Mouse (Mus musculus): ENCODE data around the gene Elane.
"Not testable (repeated sequence)": the region's sequence is repeated elsewhere in the genome, so short reads cannot be mapped to it uniquely, and the experiment has no call there.

Gene Elane

DNA sequence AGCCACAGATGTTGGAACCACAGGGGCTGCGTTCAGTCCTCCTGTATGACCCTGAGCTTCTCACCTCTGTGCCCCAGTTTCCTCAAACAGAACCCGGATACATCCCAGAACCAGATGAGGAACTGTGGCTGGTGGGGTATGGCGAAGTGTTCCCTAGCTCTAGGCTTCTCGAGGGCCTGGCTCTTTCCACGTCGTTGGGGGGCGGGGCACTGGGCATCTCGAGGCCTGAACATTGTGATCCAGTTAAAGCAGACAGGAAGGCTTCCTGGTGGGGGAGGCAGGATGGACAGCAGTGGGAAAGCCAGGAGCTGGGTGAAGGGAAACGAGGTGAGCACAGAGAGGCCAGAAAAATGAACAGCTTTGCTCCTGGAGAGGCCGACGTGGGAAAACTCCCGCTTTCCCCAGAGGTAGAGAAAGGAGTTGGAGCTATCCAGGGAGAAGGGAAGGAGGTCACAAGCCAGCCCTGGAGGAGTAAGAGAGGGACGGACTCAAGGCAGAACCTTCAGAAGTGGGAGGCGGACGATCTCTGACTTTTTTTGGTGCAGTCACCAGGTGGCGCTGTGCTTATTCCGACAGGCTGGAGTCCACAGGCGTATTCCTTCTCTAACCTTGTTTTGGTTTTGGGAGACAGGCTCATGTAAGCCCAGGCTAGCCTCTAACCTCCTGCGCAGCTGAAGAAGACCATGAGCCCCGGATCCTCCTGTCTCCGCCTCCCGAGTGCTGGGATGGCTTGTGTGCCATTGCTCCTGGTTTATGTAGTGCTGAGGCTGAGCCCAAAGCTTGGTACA lies 2.6 kb upstream of the Elane start:
- peak; percentile 85 for DNase-seq

DNA sequence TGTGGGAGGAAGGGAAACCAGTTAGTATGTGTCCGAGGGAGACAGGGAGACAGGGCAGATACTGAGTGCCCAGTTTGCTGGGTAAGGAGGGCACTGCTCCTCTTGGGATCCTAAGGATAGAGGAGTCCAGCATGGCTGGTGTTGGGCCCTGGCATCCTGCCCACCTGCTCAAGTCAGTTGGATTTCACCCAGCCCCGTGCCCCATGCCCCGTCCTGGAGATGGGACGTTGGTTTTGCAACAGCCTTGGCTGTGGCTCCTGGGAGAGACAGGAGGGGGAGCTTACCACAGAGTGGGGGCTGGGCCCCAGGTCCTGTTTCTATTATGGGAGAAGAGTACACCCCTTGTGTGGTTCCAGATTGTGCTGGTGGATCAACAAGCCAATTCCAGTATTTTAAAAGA lies 1.6 kb upstream of the Elane start:
- DNase-seq: no peak

DNA sequence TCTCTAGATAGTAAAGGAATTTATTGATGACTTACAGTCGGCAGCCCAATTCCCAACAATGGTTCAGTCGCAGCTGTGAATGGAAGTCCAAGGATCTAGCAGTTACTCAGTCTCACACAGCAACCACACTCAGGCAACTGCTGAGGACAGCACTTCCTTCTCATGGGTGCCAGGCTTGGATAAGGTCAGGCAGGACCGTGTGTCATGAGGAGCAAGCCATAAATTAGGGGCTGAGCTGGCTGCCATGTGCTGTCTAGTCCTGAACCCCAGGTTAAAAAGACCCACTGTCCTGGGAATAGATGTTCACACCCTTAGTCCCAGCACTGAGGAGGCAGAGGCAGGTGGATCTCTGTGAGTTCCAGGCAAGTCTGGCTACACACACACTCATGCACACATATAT lies 1.1 kb upstream of the Elane start:
- not testable (repeated sequence) for DNase-seq

DNA sequence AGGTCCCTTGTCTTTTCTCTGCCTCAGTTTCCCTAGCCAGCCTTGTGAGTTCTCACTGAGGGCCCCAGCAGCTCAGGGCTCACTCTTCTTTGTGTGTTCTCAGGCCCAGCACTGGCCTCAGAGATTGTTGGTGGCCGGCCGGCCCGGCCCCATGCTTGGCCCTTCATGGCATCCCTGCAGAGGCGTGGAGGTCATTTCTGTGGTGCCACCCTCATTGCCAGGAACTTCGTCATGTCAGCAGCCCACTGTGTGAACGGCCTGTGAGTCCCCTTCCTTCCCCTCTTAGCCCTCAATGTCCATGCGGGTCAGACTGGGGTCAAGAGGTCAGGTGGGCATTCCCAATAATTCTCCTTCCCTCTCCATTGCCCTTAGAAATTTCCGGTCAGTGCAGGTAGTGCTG lies 564 bp downstream of the Elane start:
- no peak for DNase-seq

DNA sequence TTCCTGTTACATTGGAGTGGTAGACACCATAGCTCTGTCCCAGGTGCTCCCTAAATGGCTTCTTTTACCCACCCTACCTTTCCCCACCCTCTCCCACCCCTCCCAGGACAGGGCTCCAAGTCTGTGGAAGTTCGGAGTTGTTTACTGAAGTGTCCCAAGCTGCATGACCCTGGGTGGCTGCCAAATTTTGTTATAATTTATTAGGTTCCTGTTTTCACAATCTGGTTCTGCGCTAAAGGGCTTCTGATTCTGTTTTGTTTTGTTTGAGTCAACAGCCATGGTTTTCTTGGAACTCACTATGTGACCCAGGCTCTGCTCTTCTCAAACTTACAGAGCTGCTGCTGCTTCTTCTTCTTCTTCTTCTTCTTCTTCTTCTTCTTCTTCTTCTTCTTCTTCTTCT lies 3.3 kb downstream of the Elane start:
- no peak for DNase-seq

DNA sequence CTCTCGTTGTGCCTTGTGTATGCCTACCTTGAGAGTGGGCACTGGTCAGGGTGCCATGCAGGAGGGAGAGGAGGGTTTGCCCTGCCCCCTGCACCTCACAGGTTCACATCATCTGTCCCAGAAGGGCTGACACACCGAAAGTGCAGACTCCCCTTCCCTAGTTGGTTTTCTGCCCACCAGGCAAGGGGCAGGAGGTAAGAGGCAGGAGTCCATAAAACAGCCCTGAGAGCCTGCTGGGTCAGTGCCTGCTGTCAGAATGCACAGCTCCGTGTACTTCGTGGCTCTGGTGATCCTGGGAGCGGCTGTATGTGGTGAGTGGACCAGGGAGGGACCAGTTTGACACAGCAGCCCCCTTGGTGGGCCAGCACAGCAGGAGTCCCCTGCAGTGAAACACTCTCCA lies 4.6 kb downstream of the Elane start, which contains the start of gene Cfd:
Gene Cfd, plus strand, starts transcription at position 184 of the 400 bp plus-strand sequence.
- no peak for DNase-seq

DNA sequence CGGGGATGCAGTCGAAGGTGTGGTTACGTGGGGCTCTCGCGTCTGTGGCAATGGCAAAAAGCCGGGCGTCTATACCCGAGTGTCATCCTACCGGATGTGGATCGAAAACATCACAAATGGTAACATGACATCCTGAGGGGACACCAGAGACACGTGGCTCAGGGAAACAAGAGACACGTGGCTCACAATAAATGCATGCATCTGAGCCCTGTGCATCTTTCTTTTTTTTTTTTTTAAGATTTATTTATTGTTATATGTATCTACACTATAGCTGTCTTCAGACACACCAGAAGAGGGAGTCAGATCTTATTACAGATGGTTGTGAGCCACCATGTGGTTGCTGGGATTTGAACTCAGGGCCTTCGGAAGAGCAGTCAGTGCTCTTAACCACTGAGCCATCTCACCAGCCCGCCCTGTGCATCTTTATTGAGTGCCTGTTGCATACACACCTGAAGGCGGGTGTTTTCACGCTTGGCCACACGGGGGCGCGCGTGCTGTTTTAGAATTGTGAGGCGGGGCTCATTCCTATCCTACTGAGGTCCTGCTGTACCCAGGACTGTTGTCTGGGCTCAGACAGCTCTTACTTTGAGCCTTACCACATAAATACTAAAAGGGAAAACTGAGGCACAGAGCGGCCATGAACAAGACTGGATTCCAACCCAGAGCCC lies 6.5 kb downstream of the Elane start:
- DNase-seq: peak; percentile 74

DNA sequence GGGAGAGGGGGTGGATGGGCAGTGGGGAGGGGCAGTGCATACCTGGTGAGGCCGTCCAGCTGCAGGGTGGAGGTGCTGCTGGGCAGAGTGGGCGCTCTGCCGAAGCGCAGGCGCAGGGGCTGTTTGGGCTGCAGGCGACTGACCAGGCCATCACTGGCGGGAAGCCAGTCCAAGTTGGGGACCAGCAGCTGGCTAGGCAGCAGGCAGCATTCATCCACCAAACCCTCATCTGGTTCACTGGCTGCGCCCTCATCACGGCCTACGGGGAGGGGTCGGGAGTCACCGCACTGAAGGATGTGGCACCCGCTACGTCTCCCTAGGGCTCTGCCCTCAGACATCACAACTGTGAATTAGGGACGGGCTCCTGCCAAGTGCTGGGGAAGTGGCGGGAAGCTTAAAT lies 10.3 kb downstream of the Elane start:
- no peak for DNase-seq

DNA sequence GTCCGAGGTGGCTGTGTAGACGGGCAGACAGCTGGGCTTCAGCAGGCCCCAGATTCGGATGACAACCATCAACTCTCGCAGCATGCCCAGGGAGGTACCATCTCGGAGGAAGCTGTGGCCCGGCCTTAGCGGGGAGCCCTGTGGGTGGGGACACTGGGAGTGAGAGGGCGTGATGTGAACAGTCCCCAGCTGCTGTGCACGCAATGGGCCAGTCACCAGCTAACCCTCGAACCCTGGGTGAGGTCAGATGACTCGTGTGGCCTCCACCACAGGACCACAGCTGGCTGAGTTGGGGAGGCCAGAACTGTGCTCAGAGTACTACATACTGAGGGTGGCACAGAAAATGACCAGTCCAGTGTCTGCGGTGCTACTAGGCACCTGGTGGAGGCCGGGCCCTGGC lies 10.8 kb downstream of the Elane start:
- no peak for DNase-seq

DNA sequence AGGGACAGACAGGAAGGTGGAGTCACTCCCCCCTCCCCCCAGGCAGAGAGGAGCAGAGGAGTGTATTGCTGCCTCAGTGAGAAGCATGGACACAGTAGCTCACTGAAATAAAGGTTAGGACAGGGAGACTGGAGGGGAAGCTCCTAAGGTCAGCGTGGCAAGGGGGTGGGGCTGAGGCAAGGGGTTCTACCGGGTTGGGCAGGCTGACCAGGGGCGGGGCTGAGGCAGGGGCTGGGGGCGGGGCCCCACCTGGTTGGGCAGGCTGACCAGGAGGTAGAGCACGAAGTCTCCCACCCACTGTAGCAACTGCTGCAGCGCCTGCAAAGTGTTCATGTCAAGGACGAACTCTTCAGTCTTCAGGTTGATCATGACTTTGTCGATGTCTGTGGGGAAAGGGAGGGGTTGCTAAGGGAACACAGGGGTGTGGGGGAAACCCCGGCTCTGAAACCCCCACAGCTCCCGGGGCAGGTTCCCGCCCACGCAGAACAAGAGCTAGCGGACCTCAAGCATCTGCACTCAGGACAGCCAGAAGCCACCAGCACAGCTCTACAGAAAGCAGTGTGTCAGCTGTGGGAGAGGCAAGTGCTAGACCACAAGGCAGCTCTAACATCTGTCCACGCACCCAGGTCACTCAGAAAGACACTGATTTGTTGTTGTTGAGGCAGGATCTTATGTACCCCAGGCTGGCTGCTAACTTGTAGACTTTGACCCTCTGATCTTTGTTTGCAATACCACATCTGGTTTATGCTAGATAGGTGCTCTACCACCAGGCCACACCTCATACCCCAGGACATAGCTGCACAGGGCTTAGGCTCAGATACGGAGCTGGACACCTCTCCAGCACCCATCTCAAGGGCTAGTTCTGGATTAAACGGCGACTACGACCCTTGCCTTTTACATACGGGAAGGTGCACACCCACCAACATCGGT lies 11.5 kb downstream of the Elane start:
- no peak for DNase-seq

DNA sequence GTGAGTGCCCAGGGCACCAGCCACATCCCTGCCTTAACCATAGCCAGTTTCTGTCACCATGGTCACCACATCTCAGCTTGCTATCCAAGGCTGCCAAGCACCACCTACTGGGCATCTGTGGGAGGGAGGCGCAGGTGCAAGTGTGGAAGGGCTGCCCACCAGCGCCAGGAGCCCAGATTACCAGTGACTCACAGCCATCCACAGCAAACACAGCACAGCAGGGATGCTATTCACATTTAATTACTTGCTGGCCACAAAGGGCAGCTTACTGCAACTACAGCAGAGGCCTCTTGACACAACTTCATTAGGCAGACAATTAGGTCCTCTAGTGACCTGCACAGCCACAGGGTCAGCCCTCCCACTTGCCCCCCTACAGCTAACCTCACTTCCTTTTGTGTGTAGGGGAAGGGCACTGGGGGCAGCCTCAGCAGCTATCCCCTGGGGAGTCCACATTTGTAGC lies 14.9 kb downstream of the Elane start:
- DNase-seq: peak; percentile 64

DNA sequence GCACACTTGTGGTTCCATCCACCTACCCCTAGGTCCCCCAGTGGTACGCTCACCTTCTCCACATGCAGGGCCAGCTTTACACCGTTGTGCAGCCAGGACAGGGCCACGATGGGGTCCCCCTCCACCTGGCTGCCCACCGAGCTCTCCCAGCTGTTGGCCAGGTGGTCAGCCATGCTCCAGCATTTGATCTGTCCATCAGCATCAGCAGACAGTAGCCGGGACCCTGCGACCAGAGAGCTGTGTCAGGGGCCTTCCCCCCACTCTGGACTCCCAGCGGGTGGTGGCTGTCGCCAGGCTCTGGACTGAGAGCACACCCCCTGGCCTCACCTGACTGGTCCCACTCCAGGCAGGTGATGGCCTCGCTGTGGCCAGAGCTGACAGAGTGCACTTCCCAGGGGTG lies 20.7 kb downstream of the Elane start:
- no peak for DNase-seq

DNA sequence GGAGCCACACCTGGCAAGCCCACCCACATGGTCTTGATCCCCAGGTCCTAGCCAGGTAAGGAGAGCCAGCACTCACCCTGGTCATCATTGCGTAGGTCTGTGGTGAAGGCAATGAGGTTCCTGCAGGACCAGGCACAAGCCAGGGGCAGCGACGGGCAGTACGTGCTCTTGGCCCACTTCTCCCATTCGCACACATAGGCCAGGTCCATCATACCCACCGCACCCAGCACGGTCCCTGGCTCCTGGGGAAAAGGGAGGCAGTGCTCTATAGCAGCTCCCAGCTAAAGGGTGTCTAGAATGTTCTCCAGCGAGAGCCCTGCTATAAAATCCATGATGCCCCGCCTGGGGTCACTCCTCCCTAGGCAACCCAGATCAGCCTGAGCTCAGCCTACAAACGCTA lies 21.4 kb downstream of the Elane start:
- DNase-seq: no peak

DNA sequence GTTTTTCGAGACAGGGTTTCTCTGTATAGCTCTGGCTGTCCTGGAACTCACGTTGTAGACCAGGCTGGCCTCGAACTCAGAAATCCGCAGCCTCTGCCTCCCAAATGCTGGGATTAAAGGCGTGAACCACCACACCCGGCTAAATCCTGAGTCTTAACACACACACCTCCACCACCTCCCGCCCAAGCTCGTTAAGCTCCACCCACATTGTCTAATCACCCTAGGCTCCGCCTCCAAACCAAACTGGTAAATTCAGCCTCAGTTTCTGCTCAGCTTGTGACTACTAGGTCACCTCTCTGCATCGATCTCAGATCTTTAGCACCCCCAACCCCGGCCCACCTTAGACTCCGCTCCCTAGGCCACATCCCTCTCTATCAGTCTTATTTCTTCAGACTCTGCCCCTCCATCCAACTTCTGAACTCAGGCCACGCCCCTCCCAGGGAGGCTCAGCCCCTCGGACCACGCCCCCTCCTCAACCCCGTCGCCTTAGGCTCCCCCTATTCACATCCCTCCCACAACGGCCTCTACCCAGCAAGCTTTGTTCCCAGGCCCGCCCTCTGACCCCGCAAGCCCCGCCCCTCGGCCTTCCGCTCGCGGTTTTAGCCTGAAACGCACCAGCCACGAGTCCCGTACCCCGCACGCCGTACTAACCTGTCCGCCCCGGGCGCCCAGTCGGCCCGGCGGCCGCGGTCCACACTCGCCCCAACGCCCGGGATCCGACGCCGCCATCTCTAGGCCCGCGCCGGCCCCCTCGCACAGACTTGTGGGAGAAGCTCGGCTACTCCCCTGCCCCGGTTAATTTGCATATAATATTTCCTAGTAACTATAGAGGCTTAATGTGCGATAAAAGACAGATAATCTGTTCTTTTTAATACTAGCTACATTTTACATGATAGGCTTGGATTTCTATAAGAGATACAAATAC lies 22.4 kb downstream of the Elane start, which contains the start of gene Med16:
Gene Med16, minus strand, starts transcription at position 757 of the 925 bp plus-strand sequence.
- DNase-seq: peak; percentile 90

DNA sequence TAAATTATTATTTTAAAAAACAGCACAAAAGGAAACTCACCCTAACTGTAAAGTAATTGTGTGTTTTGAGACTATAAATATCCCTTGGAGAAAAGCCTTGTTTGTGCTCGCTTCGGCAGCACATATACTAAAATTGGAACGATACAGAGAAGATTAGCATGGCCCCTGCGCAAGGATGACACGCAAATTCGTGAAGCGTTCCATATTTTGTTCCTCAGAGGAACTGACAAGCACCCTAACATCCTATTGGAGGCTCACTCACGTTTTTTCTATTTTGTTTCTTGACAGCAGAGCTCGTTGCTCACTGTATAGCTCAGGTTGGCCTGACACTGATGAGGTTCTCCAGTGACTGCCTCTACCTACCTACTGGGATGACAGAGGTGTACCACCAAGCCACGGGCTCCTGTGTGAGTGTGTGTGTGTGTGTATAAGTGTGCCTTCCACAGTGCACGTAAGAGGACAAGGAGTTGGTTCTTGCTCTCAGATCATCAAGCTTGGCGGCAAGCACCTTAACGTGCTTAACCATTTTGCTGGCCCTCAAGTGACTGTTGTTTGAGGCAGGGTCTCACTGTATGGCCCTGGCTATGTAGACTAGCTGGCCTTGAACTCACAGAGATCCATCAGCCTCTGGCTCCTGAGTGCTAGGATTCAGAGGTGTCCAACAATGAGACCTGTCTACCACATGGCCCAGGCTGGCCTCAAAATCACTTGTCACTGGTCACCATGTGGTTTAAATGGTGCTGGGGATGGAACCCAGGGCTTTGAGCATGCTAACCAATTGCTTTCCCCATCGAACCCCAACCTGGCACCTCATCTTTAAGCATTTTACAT lies 23.3 kb downstream of the Elane start:
- DNase-seq: no peak

DNA sequence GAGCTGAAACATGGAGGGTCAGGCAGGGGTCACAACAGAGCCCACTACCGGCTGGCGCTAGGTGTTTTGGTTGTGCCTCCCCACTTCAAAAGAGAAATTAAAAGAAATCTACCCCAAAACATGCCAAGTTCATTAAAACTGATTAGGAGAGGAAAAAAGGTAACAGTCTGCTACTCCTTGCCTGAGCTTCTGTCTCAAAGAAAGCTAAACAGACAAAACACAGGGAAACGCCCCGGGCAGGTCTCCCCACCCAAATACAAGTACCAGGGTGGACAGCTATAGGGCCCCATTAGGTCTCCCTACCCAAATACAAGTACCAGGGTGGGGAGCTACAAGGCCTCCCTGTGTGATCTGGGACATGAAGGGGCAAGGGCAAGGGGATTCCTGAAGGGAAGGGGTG lies 24.5 kb downstream of the Elane start, which contains the start of gene Gm26602:
Gene Gm26602, plus strand, starts transcription at position 301 of the 400 bp plus-strand sequence.
- DNase-seq: no peak

DNA sequence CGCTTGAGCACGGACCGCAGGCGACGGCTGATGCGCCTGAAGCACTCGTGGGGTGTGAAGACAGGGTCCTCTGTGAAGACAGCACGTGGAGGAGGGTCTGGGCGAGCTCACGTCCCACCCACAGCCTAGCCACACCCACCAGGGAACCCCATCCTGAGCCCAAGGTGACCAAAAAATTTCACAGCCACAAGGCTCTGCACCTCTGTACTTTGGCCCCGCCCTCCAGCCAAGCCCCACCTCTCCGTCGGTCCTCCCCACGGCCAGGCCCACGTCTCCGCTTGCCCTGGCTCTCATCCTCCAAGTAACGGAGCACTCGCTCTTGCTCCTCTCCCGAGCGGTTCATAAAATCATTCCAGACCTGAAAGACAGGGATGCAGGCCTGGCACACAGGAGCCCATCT lies 26.4 kb downstream of the Elane start:
- DNase-seq: no peak

DNA sequence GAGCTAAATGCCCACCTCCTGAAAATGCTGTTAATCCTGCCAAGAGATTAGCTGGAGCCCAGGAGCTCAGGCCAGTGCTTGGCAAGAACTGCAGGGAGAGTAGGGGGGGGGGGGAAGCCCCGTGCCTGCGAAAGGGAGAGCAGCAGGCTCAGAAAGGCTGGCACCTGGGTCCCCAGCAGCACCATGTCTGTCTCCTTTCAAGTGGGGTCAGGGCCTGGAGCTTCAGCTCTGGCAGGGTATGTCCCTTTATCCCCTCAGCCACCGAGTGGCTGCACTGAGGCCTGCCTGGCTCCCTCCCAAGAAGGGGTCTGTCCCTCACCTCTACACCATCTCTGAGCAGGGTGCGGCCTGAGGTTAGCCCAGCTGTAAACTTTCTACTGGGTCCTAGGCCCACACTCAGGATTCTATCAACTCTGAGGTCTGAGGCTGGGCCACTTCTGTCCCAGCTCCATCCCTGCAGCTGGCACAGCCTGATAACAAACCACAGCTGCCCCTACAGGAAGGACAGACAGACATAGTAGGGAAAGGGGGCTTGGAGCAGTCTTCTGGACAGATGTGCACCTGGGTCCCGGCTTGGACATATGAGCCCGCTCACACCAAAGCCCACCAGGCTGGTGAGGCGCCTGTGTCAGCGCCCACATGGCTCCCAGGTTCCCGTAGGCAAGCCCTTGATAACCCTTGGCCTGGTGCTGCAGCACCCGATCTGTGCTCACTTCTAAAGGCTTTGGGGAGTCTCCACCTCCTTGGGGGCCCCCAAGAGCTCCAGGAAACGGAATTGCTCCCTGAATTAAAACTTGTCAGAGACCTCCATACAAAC lies 28.3 kb downstream of the Elane start:
- no peak for DNase-seq

DNA sequence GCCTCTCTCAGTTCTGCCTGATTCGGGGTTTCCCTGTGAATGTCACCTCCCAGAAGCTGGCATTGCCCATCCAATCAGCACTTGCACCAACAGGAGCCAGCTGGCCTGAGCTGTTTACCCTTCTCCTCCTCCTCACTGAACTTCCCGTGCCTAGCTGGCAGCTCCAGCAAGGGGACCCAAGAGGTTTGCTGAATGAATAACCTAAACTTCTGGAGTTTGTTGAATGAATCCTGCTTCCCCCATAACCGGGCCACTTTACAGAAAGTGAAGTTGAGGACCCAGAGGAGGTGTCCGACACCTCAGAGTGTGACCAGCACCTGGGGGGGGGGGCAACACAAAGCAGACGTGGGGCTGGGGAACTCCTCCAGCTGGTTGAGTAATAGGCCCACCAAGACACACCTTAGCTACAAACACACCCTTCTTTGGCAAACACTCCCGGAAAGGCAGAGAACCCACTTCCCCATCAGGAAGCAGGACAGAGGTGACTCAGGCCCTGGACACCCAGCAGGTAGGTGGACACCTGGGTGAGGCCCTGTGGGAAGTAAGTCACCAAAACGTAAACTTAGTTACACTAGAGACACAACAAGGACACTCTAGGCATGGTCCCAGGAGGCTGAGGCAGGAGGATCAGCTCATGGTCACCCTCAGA lies 29.0 kb downstream of the Elane start:
- DNase-seq: no peak

DNA sequence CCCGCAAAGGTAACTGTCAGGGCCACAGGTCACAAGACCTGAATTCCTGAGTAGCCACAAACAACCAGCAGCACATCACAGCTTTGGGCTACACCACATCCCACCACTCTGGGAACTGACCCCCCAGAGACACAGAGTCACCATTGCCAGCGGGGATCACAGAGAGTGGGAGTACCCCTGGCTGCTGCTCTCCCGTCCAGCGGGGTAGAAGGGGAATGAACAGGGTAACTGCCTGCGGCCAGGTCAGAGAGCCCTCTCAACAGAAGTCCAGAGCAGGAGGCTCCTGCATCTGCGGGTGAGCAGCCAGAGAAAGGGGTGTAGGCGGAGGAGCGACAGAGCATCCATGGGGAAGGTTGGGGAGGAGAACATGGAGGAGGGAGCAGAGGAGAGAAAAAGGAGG lies 30.0 kb downstream of the Elane start:
- no peak for DNase-seq
